Mouse (Mus musculus) lung, postnatal 4 days (tissue): ENCODE data around the gene Ntn1.

Source experiments
- DNase-seq, 2 experiments: peaks; one replicate each; pipeline ENCODE4 v3.0.0; 2021

The Ntn1 gene

DNA sequence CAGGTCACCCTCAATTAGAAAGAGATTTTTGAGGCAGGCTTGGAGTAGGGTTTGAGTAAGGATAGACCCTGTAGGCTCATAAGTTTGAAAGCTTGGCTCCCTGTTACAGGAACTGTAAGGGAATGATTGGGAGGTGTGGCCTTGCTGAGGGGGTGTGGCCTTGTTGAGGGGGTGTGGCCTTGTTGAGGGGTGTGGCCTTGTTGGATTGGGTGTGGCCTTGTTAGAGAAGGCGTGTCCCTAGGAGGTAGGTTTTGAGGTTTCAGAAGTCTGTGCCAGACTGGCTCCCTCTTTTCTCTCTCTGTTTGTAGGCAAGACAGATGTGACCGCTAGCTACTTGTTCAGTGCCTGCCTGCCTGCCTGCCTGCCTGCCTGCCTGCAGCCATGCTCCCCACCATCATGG, 75.8 kb downstream of the Ntn1 start:
- DNase-seq, result no peak

DNA sequence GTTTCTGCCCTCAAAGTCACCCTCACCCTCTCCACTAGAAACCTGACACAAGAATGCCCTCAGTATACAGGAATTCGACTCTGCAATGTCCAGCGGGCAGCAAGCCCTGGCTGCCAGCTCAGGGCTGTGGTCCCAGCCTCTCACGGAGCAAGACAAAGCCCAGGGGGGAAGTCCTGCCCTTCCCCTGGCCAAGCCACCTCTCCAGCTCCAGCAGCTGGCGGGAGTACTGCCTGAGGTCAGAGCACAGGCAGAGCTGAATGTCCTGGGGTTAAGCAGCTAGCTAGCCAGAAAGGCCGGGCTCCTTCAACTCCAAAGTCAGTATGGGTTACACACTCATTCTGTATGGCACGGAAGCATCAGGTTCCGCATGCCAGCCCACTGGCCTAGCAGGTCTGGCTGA, 79.2 kb downstream of the Ntn1 start:
- DNase-seq, result peak; percentile 28 to 60

DNA sequence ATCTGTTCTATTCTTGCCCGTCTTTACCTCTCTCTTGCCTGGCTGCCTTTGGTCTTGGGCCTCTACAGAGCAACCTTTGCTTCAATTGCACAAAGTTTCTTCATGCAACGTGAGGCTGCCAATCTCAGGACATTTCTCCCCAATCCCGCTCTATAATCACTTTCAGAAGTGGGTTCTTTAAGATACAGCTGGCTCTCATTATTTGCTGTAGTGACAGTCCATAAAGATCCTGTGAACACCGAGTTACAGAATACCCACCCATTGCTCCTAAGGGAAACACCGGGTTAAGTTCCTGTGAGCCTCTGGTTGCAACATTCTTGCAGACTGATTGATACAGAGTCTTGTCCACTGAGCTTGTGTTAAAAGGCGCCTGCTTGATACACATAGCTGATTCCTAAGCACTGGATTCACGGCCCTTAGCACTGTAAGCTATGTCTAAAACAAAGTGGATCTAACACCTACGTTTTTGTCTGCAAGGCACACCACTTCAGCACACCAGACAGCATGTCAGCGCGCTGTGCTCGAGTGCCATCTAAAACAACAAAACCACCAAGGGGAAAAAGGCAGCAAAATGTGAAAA, 85.0 kb downstream of the Ntn1 start:
- no peak for DNase-seq

DNA sequence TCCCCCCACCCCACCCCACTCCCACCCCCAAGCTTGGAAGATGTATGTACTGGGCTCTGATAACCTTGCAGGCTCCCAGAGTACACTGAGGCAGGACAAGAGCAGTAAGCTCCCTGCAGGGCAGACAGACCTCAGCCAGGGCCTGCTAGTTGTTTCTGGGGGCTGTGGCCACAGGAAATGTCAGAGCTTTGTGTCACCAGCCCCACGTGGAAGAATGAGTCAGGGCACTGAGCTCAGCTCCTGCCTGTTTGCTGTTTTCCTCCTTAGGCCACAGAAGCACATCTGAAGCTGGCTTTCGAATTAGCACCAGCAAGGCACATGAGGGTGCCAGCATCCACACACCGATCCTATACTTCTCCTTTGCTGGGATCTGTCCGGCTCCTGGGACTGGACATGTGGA, 86.8 kb downstream of the Ntn1 start:
- no peak for DNase-seq

DNA sequence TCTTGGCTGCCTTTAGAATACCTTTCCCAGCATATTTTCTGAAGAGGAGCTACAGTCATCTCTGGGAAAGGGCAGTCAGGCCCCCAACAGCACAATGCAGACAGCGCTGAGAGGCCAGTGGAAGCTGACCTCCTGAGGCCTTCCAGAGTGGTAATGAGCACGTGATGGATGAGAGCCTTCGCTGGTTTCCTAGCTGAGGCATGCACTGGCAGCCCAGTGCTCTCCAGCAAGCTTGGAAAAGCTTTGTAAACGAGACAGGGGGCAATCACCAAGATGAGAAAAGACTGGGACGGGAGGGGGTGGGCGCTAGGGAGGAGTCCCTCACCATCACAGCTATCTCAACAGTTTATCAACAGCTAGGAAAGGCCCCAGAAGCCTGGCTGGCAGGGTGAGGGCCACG, 87.6 kb downstream of the Ntn1 start:
- DNase-seq, result no peak

DNA sequence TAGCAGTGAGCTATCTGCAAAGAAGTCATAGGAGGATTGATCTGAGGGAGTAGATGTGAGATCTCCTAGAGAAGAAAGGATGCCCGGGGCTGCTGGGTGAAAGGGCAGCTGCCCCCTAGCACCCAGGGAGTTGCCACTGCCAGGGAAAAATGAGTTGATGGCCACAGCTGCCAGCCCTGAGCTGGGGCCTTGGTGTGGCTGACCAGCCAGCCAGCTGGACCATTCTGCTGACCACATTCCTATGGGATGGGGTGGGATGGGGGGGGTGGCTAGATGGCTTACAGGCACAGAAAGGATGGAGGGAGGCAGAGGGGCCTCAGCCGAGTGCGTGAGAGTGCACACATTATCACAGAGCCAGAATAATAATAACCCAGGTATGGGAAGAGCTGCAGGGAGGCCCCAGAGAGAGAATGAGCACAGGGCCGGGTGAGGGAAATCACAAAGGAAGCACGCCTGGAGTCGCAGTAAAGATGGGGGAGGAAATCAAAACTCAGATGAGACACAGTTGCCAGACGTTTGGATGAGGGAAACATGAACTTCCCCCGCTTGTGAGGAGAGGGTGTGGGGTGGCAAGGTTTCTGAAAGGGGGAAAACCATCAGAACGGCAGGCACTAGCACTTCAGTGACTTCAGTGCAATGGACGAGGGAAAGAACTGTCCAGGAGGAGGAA, 91.6 kb downstream of the Ntn1 start:
- DNase-seq, result no peak

DNA sequence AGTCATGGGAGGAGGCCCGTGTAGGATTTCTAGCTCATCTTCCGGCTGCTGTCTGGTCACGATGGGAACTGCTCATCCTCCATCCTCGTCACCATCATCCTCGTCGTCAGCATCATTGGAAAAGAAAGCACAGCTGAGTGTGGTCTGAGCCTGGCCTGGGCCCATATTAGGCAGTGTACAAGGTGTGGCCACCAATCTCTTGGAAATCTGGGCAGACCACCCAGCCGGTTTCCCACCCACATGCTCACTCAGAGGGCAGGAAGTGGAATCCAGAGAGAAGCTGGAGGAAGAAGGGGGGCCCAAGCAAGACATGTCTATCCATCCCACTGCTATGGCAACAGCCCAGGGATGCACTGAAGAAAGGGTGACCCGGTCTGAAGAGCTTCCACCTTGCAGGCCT, 94.6 kb downstream of the Ntn1 start:
- DNase-seq, result no peak

DNA sequence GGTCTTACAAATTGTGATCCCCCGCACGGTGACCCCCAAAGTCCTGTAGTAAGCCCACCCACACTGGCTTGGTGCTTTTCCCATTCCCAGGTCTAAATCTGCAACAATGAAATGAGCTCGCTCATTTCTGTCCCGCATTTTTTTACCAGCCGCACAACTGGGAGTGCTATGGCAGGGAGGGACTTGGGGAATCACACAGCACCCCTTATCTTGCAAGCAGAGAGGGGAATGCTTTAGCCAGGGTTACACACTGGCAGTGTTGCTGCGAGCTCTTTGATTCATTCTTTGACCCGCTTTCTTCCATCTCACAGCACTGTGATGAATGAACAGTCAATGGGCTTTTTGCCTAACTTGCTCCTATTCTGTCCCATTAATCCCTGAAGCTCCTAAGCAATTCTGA, 98.3 kb downstream of the Ntn1 start:
- DNase-seq, result no peak

DNA sequence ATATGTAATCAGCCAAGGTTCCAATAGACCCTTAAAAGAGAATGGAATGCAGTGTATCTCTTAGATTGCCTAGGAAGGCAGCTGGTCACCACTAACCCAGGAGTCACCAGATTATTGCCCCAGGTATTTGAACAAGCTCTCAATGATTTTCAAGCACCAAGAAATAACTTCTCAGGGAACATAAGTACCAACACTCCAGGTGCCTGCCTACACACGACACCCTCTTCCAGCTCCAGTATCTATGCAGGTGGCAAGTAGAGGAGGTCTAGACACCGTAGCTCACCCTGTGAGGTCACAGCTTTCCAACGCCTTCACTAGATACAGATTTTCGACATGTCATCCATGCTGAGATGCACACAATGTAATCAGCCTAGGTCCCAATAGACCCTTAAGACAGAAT, 99.0 kb downstream of the Ntn1 start:
- no peak for DNase-seq

DNA sequence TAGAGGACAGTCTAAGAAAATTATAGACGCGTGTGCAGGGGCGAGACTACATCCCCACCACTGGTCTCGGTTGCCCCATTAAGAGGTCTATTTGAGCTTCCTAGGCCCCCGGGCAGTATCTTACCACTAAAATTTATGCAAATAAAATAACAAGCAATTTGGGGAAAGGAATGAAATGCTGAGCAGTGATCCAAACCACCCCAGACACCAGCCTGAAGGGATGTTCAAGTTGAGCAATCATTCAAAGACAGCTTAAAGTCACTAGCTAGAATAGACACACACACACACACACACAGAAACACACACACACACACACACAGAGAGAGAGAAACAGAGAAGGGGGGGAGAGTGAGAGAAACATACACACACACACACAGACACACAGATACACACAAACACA, 105.1 kb downstream of the Ntn1 start:
- no peak for DNase-seq

DNA sequence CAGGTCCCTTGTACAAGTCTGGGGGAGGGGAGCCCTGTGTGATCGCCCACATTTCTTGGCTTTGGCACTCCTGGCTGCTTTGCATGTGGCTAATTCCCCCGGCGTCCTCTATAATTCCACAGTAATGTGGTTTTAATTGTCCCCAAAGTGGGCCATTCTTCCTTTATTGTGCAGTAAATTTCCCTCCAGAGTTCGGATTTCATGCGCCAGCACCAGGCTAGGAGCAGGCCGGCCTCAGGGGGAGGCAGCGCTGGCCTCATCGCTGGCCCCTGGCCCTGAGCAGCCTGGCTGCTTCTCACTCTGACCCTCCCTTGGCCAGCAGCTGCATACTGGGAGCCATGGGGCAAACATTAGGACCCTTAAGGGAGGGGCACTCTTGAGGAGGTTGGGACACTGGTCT, 110.0 kb downstream of the Ntn1 start:
- DNase-seq, result no peak

DNA sequence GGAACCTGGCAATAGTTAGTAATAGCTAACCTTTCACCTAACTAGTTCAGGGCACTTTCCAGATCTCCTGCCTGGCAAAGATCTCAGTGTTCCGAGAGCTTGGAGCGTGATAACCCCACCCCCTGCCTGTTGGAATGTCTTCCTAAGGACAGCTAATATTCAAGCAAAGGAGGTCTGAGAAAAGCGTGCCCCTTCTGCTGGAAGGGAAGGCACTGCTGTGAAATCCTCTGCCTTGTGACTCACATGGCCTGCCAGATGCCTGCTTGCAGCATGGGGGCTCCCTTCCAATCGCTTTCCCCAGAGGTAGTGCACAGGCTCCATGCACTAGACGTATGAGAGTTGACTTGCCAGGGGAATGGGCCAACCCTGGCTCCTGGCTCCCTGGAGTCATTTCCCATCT, 113.3 kb downstream of the Ntn1 start:
- DNase-seq, result no peak

DNA sequence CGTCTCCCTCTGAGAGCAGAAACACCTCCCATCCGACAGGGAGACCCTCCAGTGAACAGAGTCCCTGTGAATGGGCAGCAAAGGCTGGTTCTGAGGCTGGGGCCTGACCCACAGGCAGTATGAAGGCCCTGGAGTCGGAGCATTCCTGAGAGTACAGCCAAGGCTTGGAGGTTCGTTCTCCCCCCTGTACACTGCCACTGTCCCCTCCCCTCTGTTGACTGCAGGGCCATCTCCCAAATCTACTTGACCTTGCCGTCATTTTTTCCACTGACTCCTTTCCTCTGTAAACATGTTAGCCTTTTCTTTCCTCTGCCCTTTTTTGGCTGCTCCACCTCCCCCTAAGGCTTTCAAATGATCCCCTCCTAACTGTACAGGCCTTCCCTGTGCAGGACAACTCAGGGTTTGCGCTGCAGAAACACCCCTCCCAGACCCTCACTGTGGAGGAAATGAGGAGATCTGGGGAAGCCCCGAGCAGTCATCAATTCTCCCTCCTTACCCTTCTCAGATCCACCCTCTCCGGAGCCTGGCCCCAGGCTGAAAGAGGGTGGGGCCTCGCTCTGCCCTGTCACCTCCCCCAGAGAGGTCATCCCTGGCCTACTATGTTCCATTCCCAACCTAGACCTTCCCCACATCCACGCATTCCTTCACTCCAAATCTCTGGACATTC, 114.3 kb downstream of the Ntn1 start:
- peak; percentile 52 to 58 for DNase-seq

DNA sequence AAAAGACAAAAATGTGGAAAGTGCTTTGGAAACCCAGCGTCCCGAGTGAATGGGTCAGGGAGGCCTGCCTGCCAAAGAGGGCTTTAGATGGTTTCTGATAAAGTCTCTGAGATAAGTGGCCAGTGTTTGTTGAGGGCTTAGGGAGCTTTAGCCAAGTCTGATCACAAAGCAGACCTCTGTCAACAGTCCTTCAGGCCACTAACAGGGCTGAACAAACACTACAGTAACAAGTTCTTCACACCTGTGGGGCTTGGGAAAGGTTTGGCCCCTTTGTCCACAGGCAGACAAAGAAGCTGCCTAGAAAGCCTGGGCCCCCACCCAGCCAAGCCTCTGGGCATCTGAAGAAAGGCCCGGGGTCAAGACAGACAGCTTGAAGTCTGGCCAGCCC, 114.9 kb downstream of the Ntn1 start:
- DNase-seq, result no peak

DNA sequence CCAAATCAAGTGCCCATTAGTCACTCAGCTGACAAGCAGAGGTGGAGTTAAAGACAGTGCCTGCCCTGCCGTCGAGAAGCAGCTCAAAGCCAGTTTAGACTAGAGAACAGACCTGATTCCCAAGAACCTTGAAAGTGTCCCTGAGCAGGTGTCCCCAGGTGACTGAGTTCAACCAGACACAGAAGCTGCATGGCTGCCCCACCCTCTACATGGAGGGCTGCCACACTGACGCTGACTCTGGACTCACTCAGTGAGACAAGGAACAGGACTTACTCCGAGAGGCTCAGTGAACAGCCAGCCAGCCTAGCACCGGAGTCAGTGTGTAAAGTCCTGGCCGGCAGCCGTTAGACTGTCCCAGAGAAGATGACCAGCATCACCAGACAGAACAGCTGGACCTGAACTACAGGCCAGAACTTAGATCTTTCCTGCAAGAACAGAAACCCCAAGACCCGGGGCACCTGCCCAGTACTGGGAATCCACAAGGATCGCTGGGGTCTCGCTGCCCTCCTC, 120.6 kb downstream of the Ntn1 start:
- no peak for DNase-seq

DNA sequence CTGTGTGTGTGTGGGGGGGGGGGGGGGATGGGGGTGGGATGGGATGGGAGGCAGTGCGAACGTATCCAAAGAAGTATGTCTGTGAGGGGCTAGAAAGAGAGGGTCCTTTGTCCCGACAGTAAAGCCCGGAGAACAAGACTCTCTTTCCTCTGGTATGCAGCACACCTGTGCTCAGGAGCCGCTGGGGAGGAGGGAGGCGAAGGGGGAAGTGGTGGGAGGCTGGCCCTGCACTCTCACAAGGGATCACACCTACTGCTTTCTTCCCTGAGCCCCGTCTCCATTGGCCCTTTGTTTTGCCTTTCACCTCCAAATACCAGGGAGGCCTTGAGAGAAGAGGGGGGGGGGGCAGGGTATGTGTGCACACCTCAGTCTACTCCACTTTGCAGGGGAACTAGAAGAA, 123.7 kb downstream of the Ntn1 start:
- no peak for DNase-seq

DNA sequence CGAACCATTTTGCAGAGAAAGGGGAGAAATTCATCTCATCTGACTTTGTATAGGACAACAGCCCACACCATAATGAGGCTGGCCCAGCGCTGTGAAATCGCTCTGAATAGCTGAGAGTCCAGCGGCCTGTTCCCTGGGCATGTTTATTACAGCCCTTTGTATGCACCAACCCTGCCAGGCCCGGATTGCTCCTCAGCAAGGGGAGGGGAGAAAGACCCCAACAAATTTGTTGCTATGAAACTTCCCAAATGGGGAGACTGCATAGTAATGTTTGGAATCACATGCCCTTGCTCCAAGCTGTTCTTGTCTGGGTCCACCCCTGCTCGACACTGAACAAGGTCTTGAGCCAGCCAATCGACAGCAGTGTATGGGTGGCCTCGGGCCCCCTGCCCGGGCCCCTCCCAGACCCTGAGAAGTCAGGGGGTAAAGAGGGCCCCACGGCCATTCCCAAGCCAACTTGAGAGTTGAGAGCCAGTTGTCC, 126.3 kb downstream of the Ntn1 start:
- DNase-seq, result no peak

DNA sequence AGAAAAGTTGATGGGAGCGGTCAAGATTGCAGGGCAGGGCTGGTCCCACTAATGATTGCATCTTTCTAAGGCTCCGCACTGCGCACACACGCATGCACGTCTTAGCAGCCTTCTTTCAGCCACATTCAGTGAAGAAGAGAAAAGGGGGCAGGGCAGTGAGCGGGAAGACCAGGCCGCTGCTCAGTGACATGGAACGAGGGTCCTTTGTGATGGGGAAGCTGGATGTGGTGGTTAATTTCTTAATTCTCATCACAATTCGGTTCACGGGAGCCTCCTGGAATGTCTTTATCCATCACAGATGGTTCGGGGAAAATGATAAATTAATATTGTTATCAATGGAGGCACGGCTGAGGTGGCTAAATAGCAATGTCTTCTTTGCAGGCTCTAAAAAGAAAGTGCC, 126.8 kb downstream of the Ntn1 start:
- DNase-seq, result no peak

DNA sequence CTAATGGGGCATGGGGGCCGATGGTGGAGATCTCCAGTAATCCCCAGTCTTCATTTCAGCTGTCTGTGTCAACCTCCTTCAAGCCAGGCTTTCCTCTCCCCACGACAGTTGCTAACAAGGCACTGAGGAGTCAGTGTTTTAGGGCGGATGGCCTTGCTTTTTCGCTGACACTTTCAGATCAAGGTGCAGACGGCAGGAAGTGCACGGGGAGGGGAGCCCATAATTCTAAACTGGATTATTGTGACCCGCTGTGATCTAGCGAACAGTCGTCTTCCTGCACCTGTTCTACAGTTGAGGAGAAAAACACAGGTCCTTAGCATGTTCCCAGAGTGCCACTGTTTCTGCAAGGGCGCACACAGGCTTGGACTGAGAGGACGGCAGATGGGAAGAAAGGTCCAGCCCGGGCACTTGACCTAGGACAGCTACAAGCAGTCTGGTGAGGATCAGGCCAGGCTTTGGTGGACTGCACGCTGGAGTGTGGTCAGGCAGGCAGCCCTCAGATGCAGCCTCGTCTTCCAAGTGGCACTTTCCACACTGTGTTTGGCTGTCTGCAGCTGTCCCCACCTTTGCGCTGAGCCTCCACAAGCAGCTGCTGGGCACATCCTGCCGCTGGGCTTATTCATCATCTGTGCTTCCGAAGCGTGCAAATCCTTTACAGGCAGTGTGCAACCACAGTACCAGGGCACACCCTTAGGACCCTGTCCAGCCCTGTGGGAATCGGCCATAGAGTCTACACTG, 129.7 kb downstream of the Ntn1 start:
- no peak for DNase-seq

DNA sequence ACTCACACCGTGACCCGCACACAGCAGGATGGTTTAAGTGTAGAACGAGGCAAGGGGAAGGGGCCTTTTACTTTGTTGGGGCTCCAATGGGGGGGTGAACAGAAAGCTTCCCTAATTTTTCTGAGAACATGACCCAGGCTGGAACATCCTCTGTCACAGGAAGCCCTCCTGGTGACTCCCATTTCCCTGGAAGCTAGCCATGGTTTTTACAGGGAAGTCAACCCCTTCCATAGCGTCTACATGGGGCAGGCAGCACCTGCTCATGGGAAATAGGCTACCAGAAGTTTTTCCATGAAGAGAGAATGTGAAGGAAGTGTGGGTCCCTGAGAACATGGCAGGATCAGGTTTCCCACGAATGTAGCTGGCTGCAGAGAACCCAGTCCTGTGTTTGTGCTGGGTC, 136.3 kb downstream of the Ntn1 start:
- no peak for DNase-seq

DNA sequence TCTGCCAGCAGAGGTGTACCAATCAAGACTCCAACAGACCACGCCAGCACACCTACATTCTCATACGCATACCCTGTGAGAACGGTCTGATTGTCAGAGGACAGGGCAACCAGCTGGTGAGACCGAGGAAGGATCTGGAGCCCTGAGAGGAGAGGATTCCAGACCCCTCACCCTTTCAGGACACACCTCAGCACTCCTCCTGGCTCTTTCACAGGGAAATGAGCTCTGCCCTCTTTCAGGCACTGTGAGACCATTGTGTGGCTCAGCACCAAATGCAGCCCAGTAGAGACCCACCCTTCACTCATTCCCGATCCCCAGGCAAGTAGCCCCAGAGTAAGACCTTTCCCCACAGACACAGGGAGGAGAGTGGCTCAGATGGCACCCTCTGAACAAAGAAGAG, 137.5 kb downstream of the Ntn1 start:
- no peak for DNase-seq

DNA sequence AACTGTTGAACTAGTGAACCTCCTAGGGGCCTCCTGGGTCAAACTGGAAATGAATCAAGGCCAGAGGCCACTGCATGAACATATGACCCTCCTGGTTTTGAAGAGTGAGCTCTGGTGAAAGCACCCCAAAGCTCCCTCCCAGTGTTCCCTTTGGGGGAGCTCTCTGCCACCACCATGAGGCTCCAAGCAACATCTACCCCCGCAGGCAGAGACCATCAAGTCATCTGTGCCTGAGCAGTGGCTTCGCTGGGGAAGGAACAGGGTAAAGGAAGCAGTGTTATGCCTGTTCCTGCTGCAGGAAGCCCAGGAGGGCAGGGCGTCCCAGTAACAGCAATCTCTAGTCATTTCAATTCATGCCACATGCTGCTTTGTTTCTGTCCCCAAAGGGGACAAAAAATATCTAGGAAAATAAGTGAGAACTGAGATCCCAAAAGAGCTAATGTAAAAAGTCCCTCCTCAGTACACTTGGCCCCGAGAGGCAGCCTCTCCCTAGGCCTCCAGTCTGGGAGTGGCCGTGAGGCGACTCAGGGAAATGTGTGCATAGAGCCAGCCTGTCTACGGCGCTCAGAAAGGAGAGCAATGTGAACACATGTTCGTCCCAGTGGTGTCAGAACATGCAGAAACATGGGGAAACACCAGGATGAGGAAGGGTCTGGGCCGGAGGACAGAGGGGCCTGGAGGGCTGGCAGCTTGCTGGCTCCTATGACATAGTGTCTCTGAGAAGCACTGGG, 139.3 kb downstream of the Ntn1 start:
- DNase-seq, result peak in 1 of 2 experiments; percentile 33

DNA sequence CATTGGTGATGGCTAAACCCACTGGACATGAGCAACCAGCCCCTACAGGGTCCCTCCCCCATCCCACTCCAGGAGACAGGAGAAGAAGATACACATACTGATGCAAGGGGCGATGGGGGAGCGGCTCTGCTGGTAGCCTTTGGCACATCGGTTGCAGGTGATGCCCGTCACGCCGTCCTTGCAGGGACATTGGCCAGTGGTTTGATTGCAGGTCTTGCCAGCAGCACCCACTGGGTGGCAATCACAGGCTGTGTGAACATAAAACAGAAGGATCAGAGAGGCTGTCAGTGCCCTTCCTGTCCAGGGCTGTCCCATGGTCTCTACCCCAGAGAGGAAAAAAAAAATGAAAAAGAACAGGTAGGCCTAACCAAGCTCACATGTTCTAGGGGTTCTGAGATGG, 140.2 kb downstream of the Ntn1 start:
- no peak for DNase-seq
